Mouse (Mus musculus) embryonic facial prominence, embryonic 14.5 days (tissue): ENCODE data around the gene Evx2. TPM values are rescaled to one million over a fixed set of nuclear protein-coding genes. Genes with fewer than 3 reads are reported as not detected.

ENCODE experiments used
- ATAC-seq: fragments of 200-750 bp; cut with Nextera tagmentation; 2 replicates; pipeline ENCODE4 v1.8.0; 2017; ENCODE audit warnings: low read depth, moderate number of reproducible peaks, moderate TSS enrichment
- DNase-seq: peaks from one replicate; pipeline ENCODE4 v3.0.0-alpha.2; 2015; ENCODE audit warnings: low spot score
- H3K27ac ChIP-seq: fragments of 300-500 bp; sonication (generic); replicated peaks from 2 replicates; pipeline ENCODE4 v1.5.1; 2014; ENCODE audit warnings: low read depth, mild to moderate bottlenecking, low read length, moderate library complexity
- H3K27me3 ChIP-seq: fragments of 300-500 bp; sonication (generic); replicated peaks from 2 replicates; pipeline ENCODE4 v1.6.1; 2014; ENCODE audit warnings: low read length; ENCODE audit not compliant: control insufficient read depth, insufficient read depth
- H3K36me3 ChIP-seq: fragments of 300-500 bp; sonication (generic); 2 replicates; pipeline ENCODE4 v1.6.1; 2014; ENCODE audit warnings: low read length, mixed read lengths; ENCODE audit not compliant: control insufficient read depth, insufficient read depth
- H3K4me1 ChIP-seq: fragments of 300-500 bp; sonication (generic); 2 replicates; pipeline ENCODE4 v1.6.1; 2014; ENCODE audit warnings: antibody characterized with exemption, low read length; ENCODE audit not compliant: control insufficient read depth, insufficient read depth
- H3K4me2 ChIP-seq: fragments of 300-500 bp; sonication (generic); 2 replicates; pipeline ENCODE4 v1.6.1; 2014; ENCODE audit warnings: low read depth, mild to moderate bottlenecking, low read length, moderate library complexity, mixed read lengths
- H3K4me3 ChIP-seq: fragments of 300-500 bp; sonication (generic); 2 replicates; pipeline ENCODE4 v1.5.1; 2014; ENCODE audit warnings: low read depth, mild to moderate bottlenecking, low read length
- H3K9ac ChIP-seq: fragments of 300-500 bp; sonication (generic); 2 replicates; pipeline ENCODE4 v1.6.1; 2014; ENCODE audit warnings: low read depth, mild to moderate bottlenecking, low read length, moderate library complexity, mixed read lengths
- H3K9me3 ChIP-seq: fragments of 300-500 bp; sonication (generic); 2 replicates; pipeline ENCODE4 v1.6.1; 2016; ENCODE audit warnings: low read length; ENCODE audit not compliant: control insufficient read depth
- WGBS: fragments of 180-500 bp; shearing (Covaris S2); extraction: QIAGEN DNeasy Blood & Tissue Kit; methylation state at CpG from one replicate; pipeline ENCODE4 v1.1.7; 2014; 5-methylcytosine and 5-hydroxymethylcytosine counted together
- polyA plus RNA-seq: library from polyadenylated mRNA; unstranded; fragments of >200 nt; fragmentation: Nextera tagmentation; extraction: Ambion mirVana; gene quantifications from 2 replicates; pipeline ENCODE4 v1.2.1, GENCODE M21; 2014

Gene Evx2
- polyA plus RNA-seq, 1 experiment from 2014 or later, result not detected

GRCm38 (mm10) chr2:74697567-74698121 lies 38.3 kb upstream of the Evx2 start, which contains the start of gene Hoxd9:
Gene Hoxd9, plus strand, starts transcription at chr2:74697727.
- Histone ChIP-seq H3K9me3 (no peaks in the 10 kb centered on the region), H3K9ac (peak within 1 kb of the TSS; percentile 30), H3K4me3 (peak within 1 kb of the TSS; percentile 37), H3K4me1 (peaks cover 6% of the 10 kb centered on the region), H3K27me3 (peaks cover 99% of the 10 kb centered on the region), H3K4me2 (peak within 1 kb of the TSS; percentile 53), H3K27ac (no peak within 1 kb of the TSS), H3K36me3 (no peaks in the 10 kb centered on the region)
- under 1% methylated on average over 38 of the region's 43 CpGs for WGBS
- DNase-seq, result no peak
- peak; percentile 54; the same call in 1 of the 2 replicates for ATAC-seq

GRCm38 (mm10) chr2:74696442-74697335 lies 37.3 kb upstream of the Evx2 start:
- no peaks in the 10 kb centered on the region for H3K36me3 ChIP-seq
- no peak overlapping the region for H3K4me3 ChIP-seq
- no peaks in the 10 kb centered on the region for H3K9me3 ChIP-seq
- ATAC-seq (no peak), DNase-seq (no peak)
- 3% methylated on average over 34 of the region's 34 CpGs for WGBS
- no peak overlapping the region for H3K9ac ChIP-seq
- no peak overlapping the region for H3K4me2 ChIP-seq
- peaks cover 100% of the 10 kb centered on the region for H3K27me3 ChIP-seq
- no peak overlapping the region for H3K27ac ChIP-seq
- H3K4me1 ChIP-seq, result peaks cover 6% of the 10 kb centered on the region

GRCm38 (mm10) chr2:74695813-74696430 lies 36.6 kb upstream of the Evx2 start:
- no peak overlapping the region for H3K27ac ChIP-seq
- no peak overlapping the region for H3K4me3 ChIP-seq
- no peak overlapping the region for H3K9ac ChIP-seq
- DNase-seq, result no peak
- H3K9me3 ChIP-seq, result no peaks in the 10 kb centered on the region
- no peak for ATAC-seq
- no peaks in the 10 kb centered on the region for H3K36me3 ChIP-seq
- H3K4me2 ChIP-seq, result no peak overlapping the region
- H3K27me3 ChIP-seq, result peaks cover 100% of the 10 kb centered on the region
- H3K4me1 ChIP-seq, result peaks cover 6% of the 10 kb centered on the region
- 4% methylated on average over 7 of the region's 7 CpGs for WGBS

DNA sequence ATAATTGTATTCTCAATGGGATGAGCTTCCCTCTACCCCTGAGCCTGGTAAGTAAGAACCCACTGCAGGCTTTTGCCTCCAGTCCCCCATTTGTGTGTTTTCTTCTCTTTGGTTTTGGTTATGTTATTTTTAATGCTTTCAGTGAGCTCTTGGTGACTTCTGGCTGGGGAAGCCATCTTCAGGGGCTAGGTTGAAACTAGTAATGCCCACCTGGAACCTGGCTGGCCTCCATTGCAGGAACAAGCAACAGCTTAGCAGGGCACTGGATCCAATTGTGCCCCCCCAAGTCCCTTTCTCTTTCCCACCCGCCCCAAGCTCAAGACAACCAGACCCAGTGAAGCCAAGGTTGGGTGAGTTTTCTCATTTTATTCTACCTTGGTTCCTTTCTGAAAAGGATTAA lies 36.0 kb upstream of the Evx2 start:
- no peak overlapping the region for H3K4me3 ChIP-seq
- no peak overlapping the region for H3K27ac ChIP-seq
- no peaks in the 10 kb centered on the region for H3K36me3 ChIP-seq
- peaks cover 99% of the 10 kb centered on the region for H3K27me3 ChIP-seq
- H3K4me1 ChIP-seq, result peaks cover 6% of the 10 kb centered on the region
- DNase-seq (no peak), ATAC-seq (no peak)
- no peaks in the 10 kb centered on the region for H3K9me3 ChIP-seq
- WGBS, result 7% methylated on average over 1 of the region's 1 CpGs
- H3K9ac ChIP-seq, result no peak overlapping the region
- no peak overlapping the region for H3K4me2 ChIP-seq

DNA sequence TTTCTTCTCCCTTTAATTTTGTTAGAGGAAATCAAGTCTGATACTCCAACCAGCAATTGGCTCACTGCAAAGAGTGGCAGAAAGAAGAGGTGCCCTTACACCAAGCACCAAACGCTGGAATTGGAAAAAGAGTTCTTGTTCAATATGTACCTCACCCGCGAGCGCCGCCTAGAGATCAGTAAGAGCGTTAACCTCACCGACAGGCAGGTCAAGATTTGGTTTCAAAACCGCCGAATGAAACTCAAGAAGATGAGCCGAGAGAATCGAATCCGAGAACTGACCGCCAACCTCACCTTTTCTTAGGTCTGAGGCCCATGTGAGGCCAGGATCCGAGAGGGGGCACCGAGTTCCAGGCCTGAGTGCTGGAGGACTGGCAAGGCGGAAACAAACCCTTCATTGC lies 34.7 kb upstream of the Evx2 start:
- Histone ChIP-seq H3K9ac (no peak overlapping the region), H3K4me1 (peaks cover 6% of the 10 kb centered on the region), H3K4me2 (no peak overlapping the region), H3K4me3 (no peak overlapping the region), H3K27ac (no peak overlapping the region), H3K27me3 (peaks cover 98% of the 10 kb centered on the region), H3K36me3 (no peaks in the 10 kb centered on the region), H3K9me3 (no peaks in the 10 kb centered on the region)
- DNase-seq (no peak), ATAC-seq (no peak)
- WGBS, result 3% methylated on average over 16 of the region's 16 CpGs

DNA sequence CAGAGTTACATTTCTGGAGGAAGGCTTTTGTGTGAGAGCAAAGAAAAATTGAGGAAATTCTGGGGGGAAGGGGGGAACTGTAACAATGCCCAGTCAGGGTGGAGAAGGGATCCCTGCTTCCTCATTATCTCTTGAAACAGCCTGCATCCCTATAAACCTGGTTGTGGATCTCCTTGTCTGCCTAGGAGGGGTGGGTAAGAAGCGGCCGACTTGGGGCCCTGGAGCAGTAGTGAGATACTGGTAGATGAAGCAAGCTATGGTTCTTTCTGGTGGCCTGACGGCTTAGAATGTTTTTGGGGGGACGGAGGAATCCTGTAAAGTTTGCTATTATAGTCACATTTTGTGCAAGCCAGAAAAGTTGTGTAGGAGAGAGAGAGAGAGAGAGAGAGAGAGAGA lies 34.1 kb upstream of the Evx2 start:
- H3K27ac ChIP-seq, result no peak overlapping the region

DNA sequence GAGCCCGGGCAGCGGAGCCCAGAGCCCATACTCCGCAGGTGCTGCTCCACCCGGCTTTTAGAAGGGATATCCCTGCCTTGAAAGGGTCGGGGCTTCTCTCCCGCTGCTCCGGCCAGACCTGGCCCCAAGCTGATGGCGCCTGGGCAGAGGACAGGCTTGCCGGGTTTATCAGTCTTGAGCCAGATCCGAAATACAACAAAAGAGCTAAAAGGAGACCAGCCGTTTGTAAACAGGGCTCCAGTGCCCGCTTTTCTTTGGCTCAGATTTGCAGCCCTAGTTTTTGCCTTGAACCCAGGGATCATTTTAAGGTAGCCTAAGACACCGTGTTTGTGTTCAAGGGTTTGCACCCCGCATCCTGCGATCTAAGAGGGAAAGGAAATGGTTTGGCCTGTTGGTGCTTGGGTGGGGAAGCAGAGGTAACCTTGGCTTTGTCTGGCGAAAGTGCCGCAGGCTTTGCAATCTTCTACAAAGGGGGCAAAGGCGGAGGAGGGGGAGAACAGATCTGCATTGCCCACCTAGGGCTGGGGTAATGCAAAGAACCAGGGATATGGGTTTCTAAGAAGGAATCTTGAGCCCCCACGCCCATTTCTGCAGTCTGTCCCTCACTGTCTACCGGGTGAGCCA lies 33.6 kb upstream of the Evx2 start:
- Histone ChIP-seq H3K4me1 (peaks cover under 1% of the 10 kb centered on the region), H3K36me3 (no peaks in the 10 kb centered on the region), H3K4me3 (no peak overlapping the region; the same call in 1 of the 2 replicates), H3K9ac (no peak overlapping the region), H3K27ac (no peak overlapping the region), H3K27me3 (peaks cover 98% of the 10 kb centered on the region), H3K4me2 (no peak overlapping the region), H3K9me3 (no peaks in the 10 kb centered on the region)
- WGBS, result 3% methylated on average over 17 of the region's 20 CpGs
- ATAC-seq (no peak), DNase-seq (no peak)

More for the DNA sequence above, 34.1 kb upstream of the Evx2 start:
- no peaks in the 10 kb centered on the region for H3K9me3 ChIP-seq
- peaks cover 5% of the 10 kb centered on the region for H3K4me1 ChIP-seq
- H3K36me3 ChIP-seq, result no peaks in the 10 kb centered on the region
- H3K4me2 ChIP-seq, result no peak overlapping the region
- DNase-seq (no peak), ATAC-seq (no peak)
- H3K9ac ChIP-seq, result no peak overlapping the region
- peaks cover 98% of the 10 kb centered on the region for H3K27me3 ChIP-seq
- H3K4me3 ChIP-seq, result no peak overlapping the region
- WGBS, result 13% methylated on average over 4 of the region's 4 CpGs

DNA sequence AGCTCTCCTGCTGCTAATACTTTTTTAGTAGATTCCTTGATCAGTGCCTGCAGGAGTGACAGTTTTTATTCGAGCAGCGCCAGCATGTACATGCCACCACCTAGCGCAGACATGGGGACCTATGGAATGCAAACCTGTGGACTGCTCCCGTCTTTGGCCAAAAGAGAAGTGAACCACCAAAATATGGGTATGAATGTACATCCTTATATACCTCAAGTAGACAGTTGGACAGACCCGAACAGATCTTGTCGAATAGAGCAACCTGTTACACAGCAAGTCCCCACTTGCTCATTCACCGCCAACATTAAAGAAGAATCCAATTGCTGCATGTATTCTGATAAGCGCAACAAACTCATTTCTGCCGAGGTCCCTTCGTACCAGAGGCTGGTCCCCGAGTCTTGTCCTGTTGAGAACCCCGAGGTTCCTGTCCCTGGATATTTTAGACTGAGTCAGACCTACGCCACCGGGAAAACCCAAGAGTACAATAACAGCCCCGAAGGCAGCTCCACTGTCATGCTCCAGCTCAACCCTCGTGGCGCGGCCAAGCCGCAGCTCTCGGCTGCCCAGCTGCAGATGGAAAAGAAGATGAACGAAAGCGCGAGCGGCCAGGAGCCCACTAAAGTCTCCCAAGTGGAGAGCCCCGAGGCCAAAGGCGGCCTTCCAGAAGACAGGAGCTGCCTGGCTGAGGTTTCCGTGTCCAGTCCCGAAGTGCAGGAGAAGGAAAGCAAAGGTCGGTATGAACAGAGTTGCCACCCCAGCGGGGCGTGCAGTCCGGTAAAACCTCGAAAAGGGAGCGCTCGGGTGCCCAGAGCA lies 32.8 kb upstream of the Evx2 start:
- no peaks in the 10 kb centered on the region for H3K4me1 ChIP-seq
- H3K27ac ChIP-seq, result no peak overlapping the region
- WGBS, result 6% methylated on average over 34 of the region's 35 CpGs
- H3K27me3 ChIP-seq, result peaks cover 98% of the 10 kb centered on the region
- ATAC-seq, result no peak
- DNase-seq, result no peak
- no peak overlapping the region for H3K9ac ChIP-seq
- no peaks in the 10 kb centered on the region for H3K36me3 ChIP-seq
- H3K9me3 ChIP-seq, result no peaks in the 10 kb centered on the region
- peak overlapping the region; percentile 22 for H3K4me3 ChIP-seq
- H3K4me2 ChIP-seq, result no peak overlapping the region
